Mouse (Mus musculus): Measurements from ENCODE around the gene Tifab. TPM values are rescaled to one million over a fixed set of nuclear protein-coding genes. Genes with fewer than 3 reads are reported as not detected.

The Tifab gene
- total and polyA plus RNA-seq, 3 experiments, result 1.9 to 6.7 (median 4.7) TPM

- TF ChIP-seq CTCF (conservative IDR thresholded peaks at IDR 0.05 in 1 of 2, IDR thresholded peaks at IDR 0.05 in 1 of 2; ENCODE audit: low read depth in 2 of 2, low read length in 2 of 2) (no peak), MAFK (IDR thresholded peaks at IDR 0.05; ENCODE audit: insufficient replicate concordance, low read length) (no peak), POLR2AphosphoS2 (IDR thresholded peaks at IDR 0.05; ENCODE audit: low read depth, low read length) (peak; percentile 32; the same call in 1 of the 2 replicates), USF2 (conservative IDR thresholded peaks at IDR 0.05; ENCODE audit: low read depth, low read length) (no peak), E2F4 (IDR thresholded peaks at IDR 0.05; ENCODE audit: insufficient replicate concordance, low read depth, low read length) (no peak), ZMIZ1 (IDR thresholded peaks at IDR 0.05; ENCODE audit: low read depth, low read length) (peak; percentile 57), PAX5 (IDR thresholded peaks at IDR 0.05; ENCODE audit: low read length) (no peak), NRF1 (IDR thresholded peaks at IDR 0.05; ENCODE audit: low read depth, low read length) (peak; percentile 20; the same call in 1 of the 2 replicates)
These were observed 43.2 kb downstream of the Tifab start (continued) for GRCm38 (mm10) chr13:56135231-56136052.

DNA sequence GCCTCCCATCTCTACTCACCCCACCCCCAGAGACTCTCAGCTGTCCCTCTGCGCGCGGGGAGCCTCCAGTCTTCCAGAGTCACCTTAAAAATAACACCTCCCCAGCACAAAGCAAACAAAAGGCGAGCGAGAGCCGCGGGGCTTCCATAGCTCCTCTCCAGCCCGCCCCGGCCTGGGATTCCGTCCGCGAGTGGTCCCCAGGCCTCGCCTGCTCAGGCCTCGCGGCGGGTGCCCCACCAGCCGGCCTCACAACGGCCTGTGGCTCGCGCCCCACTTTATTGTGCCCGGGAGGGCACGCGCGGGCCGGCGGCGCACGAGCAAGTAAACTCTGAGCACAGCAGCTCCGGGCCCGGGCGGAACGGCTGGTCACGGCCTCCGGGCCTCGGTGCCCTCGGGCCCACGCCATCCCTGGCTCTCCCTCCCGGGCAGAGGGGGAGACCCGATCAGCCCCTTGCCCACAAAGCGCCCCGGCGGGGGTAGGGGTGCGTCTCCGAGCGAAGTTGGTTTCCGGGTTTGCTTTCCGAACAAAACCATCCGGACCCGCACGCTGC is 44.0 kb downstream of the Tifab start:
- Histone ChIP-seq H3K27ac (ENCODE audit: insufficient read depth, low read depth) (no peak overlapping the region), H3K4me3 (replicated peaks in 1 of 3; ENCODE audit: low read depth in 2 of 3, low read length in 2 of 3, poor library complexity in 1 of 3) (peak overlapping the region; percentile 78 to 94 (median 79)), H3K4me2 (ENCODE audit: insufficient read depth, low read depth, poor library complexity, severe bottlenecking) (peak overlapping the region; percentile 90), H3K79me2 (replicated peaks; ENCODE audit: control insufficient read depth, extremely low read depth, insufficient read depth, poor library complexity, severe bottlenecking) (peaks cover 39% of the 10 kb centered on the region), H3K9me3 (replicated peaks; ENCODE audit: low read length) (peaks cover 6% of the 10 kb centered on the region), H3K27me3 (replicated peaks) (peaks cover 3% of the 10 kb centered on the region), H3K36me3 (replicated peaks in 1 of 2; ENCODE audit: control insufficient read depth in 1 of 2, insufficient read depth in 1 of 2, low read length in 1 of 2) (peaks cover 0 to 30% of the 10 kb centered on the region in 2 experiments), H3K4me1 (ENCODE audit: control insufficient read depth in 1 of 2, insufficient read depth in 2 of 2) (peaks cover 11 to 41% of the 10 kb centered on the region in 2 experiments), H3K9ac (ENCODE audit: insufficient read depth, low read depth) (peak overlapping the region; percentile 97)
- DNase-seq (ENCODE audit: extremely low read depth), result no peak
- in situ Hi-C loops (cut with MboI; ENCODE audit: low pct_ligation_motif_present, low pct_unique_long_range_greater_than_20kb, low sequenced_read_pairs), result no loop called here
- TF ChIP-seq SIN3A (IDR thresholded peaks at IDR 0.05; ENCODE audit: low read length), result peak; percentile 7; the same call in 1 of the 2 replicates
- peak; percentile 15; the same call in 1 of the 2 replicates for TF ChIP-seq ELF1 (IDR thresholded peaks at IDR 0.05; ENCODE audit: low read depth, low read length)
- TF ChIP-seq MYC (IDR thresholded peaks at IDR 0.05; ENCODE audit: low read depth, low read length), result no peak
- no peak for TF ChIP-seq TBP (conservative IDR thresholded peaks at IDR 0.05; ENCODE audit: low read depth, low read length)
- TF ChIP-seq HCFC1 (IDR thresholded peaks at IDR 0.05; ENCODE audit: low read depth, low read length), result 0 out of 2 replicates have a peak, but pooled peaks have one; percentile 15
- TF ChIP-seq MAZ (IDR thresholded peaks at IDR 0.05; ENCODE audit: low read depth, low read length), result no peak
- peak; percentile 42; the same call in 1 of the 2 replicates for TF ChIP-seq BHLHE40 (IDR thresholded peaks at IDR 0.05; ENCODE audit: low read depth, low read length)
- no peak for TF ChIP-seq TCF12 (IDR thresholded peaks at IDR 0.05; ENCODE audit: low read depth, low read length)
- no peak for TF ChIP-seq ZKSCAN1 (IDR thresholded peaks at IDR 0.05; ENCODE audit: borderline replicate concordance, low read depth, low read length)
- TF ChIP-seq UBTF (IDR thresholded peaks at IDR 0.05; ENCODE audit: low read depth, low read length), result 0 out of 2 replicates have a peak, but pooled peaks have one; percentile 17
- no peak for TF ChIP-seq NRF1 (IDR thresholded peaks at IDR 0.05; ENCODE audit: low read depth, low read length)
- dilution Hi-C loops (cut with MboI; ENCODE audit: extremely low pct_ligation_motif_present, extremely low pct_unique_long_range_greater_than_20kb, low sequenced_read_pairs), result no loop called here

Measured in CH12.LX (cell line).